Mouse (Mus musculus): ENCODE measurements around the gene Ptprt. TPM values are rescaled to one million over a fixed set of nuclear protein-coding genes. Genes with fewer than 3 reads are reported as not detected.

Ptprt gene
- total and polyA plus RNA-seq, 3 experiments, result not detected

- Histone ChIP-seq H3K4me3 (ENCODE audit: control insufficient read depth in 1 of 2, insufficient read depth in 1 of 2, low read depth in 2 of 2, low read length in 2 of 2) (no peak overlapping the region), H3K9ac (ENCODE audit: control insufficient read depth, low read depth, low read length, poor library complexity, severe bottlenecking) (no peak overlapping the region), H3K4me1 (ENCODE audit: control insufficient read depth in 1 of 2, insufficient read depth in 2 of 2, low read length in 2 of 2) (no peaks in the 10 kb centered on the region), H3K27me3 (ENCODE audit: control insufficient read depth in 1 of 2, insufficient read depth in 2 of 2, low read length in 2 of 2) (no peaks in the 10 kb centered on the region), H3K79me2 (ENCODE audit: control insufficient read depth, insufficient read depth, low read length, poor library complexity) (no peaks in the 10 kb centered on the region), H3K36me3 (ENCODE audit: control insufficient read depth in 1 of 2, insufficient read depth in 2 of 2, low read length in 2 of 2) (no peaks in the 10 kb centered on the region), H3K9me3 (replicated peaks; ENCODE audit: insufficient read depth, low read length) (no peaks in the 10 kb centered on the region), H3K27ac (ENCODE audit: control insufficient read depth, low read depth, low read length) (no peak overlapping the region)
- no peak for DNase-seq (ENCODE audit: low read depth, low spot score)
- TF ChIP-seq KAT2A (conservative IDR thresholded peaks at IDR 0.05; ENCODE audit: low read depth, low read length) (no peak), SIN3A (IDR thresholded peaks at IDR 0.05; ENCODE audit: low read length) (no peak), NRF1 (IDR thresholded peaks at IDR 0.05; ENCODE audit: insufficient read depth, low read depth, low read length, poor library complexity, severe bottlenecking) (no peak), CHD1 (IDR thresholded peaks at IDR 0.05; ENCODE audit: low read depth, low read length) (no peak), TBP (IDR thresholded peaks at IDR 0.05; ENCODE audit: low read depth, low read length) (no peak), RAD21 (IDR thresholded peaks at IDR 0.05; ENCODE audit: low read depth, low read length) (no peak), MYC (IDR thresholded peaks at IDR 0.05; ENCODE audit: low read depth, low read length) (no peak), ETS1 (IDR thresholded peaks at IDR 0.05; ENCODE audit: low read depth, low read length) (no peak), ZC3H11A (IDR thresholded peaks at IDR 0.05; ENCODE audit: low read depth, low read length) (no peak), ELF1 (IDR thresholded peaks at IDR 0.05; ENCODE audit: low read depth, low read length) (no peak), POLR2AphosphoS5 (IDR thresholded peaks at IDR 0.05; ENCODE audit: borderline replicate concordance, low read depth, low read length) (no peak), TCF12 (IDR thresholded peaks at IDR 0.05; ENCODE audit: low read depth, low read length) (no peak)
Measured at GRCm38 (mm10) chr2:161519671-161520070, 1141.3 kb downstream of the Ptprt start.

GRCm38 (mm10) chr2:161516921-161517320, 1144.0 kb downstream of the Ptprt start:
- no peaks in the 10 kb centered on the region for H3K4me1 ChIP-seq (ENCODE audit: control insufficient read depth in 1 of 2, insufficient read depth in 2 of 2, low read length in 2 of 2)
- H3K27ac ChIP-seq (ENCODE audit: control insufficient read depth, low read depth, low read length), result no peak overlapping the region
- H3K9me3 ChIP-seq (replicated peaks; ENCODE audit: insufficient read depth, low read length), result no peaks in the 10 kb centered on the region
- H3K36me3 ChIP-seq (ENCODE audit: control insufficient read depth in 1 of 2, insufficient read depth in 2 of 2, low read length in 2 of 2), result no peaks in the 10 kb centered on the region
- no peak for DNase-seq (ENCODE audit: low read depth, low spot score)
- no peaks in the 10 kb centered on the region for H3K27me3 ChIP-seq (ENCODE audit: control insufficient read depth in 1 of 2, insufficient read depth in 2 of 2, low read length in 2 of 2)
- H3K4me3 ChIP-seq (ENCODE audit: control insufficient read depth in 1 of 2, insufficient read depth in 1 of 2, low read depth in 2 of 2, low read length in 2 of 2), result no peak overlapping the region
- no peak overlapping the region for H3K9ac ChIP-seq (ENCODE audit: control insufficient read depth, low read depth, low read length, poor library complexity, severe bottlenecking)
- TF ChIP-seq TCF12 (IDR thresholded peaks at IDR 0.05; ENCODE audit: low read depth, low read length) (no peak), GABPA (IDR thresholded peaks at IDR 0.05; ENCODE audit: low read depth, low read length) (no peak), E2F4 (IDR thresholded peaks at IDR 0.05; ENCODE audit: borderline replicate concordance, low read depth, low read length) (no peak), MXI1 (IDR thresholded peaks at IDR 0.05; ENCODE audit: low read depth, low read length) (no peak), CHD1 (IDR thresholded peaks at IDR 0.05; ENCODE audit: low read depth, low read length) (no peak), TAL1 (IDR thresholded peaks at IDR 0.05; ENCODE audit: low read length) (no peak), JUND (IDR thresholded peaks at IDR 0.05; ENCODE audit: low read depth, low read length) (no peak), CHD2 (IDR thresholded peaks at IDR 0.05; ENCODE audit: low read length) (no peak), POLR2AphosphoS2 (IDR thresholded peaks at IDR 0.05; ENCODE audit: low read length) (no peak), MEF2A (IDR thresholded peaks at IDR 0.05; ENCODE audit: extremely low read depth, insufficient replicate concordance, low read depth, low read length, poor library complexity, severe bottlenecking) (no peak), RCOR1 (IDR thresholded peaks at IDR 0.05; ENCODE audit: low read depth, low read length) (no peak), KAT2A (conservative IDR thresholded peaks at IDR 0.05; ENCODE audit: low read depth, low read length) (no peak), ZC3H11A (IDR thresholded peaks at IDR 0.05; ENCODE audit: low read depth, low read length) (no peak), MAFK (IDR thresholded peaks at IDR 0.05; ENCODE audit: borderline replicate concordance, low read depth, low read length) (no peak), MAZ (IDR thresholded peaks at IDR 0.05; ENCODE audit: low read depth, low read length) (no peak), POLR2A (IDR thresholded peaks at IDR 0.05; ENCODE audit: control insufficient read depth in 1 of 2, insufficient read depth in 1 of 2, low read depth in 1 of 2, low read length in 2 of 2, poor library complexity in 1 of 2) (no peak), HCFC1 (IDR thresholded peaks at IDR 0.05; ENCODE audit: low read depth, low read length) (no peak), ZNF384 (IDR thresholded peaks at IDR 0.05; ENCODE audit: low read depth, low read length) (no peak), ZMIZ1 (IDR thresholded peaks at IDR 0.05; ENCODE audit: low read depth, low read length) (no peak)
- H3K79me2 ChIP-seq (ENCODE audit: control insufficient read depth, insufficient read depth, low read length, poor library complexity), result no peaks in the 10 kb centered on the region
